Comparison of ENCODE assay signal across 18 mouse cellular contexts in the genomic region with DNA sequence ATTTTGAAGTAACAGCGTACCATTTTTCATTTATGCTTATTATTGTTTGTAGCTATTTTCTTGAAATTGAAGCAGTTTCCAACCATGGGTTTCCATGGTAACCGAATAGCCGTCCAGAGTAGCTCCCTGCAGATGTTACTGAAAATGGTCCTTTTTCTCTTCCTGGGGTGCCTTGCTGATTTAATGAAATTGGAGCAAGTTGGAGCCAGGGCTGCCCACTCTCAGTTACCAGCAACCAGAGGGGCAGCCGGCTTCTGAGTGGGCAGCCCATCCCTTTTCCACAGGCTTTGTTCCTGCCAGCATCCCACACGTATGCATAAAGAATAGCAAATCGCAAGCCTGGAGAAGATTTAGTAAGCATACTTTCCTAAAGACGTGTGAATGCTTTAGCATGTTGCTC. TPM values are rescaled to one million over a fixed set of nuclear protein-coding genes. Genes with fewer than 3 reads are reported as not detected.
DNase-seq lines count a peak whose midpoint lies in the region; ATAC-seq lines count a peak whose summit lies in the region.
"Had no signal": no experiment of that assay in that cellular context is flagged by ENCODE, and none has a peak within 500 bp of the region (broad histone marks: within the 10 kb centered on the region; RNA-seq: fewer than 3 reads in every experiment).

No protein-coding gene starts in this region.

- no peaks in the 10 kb centered on the region for H3K27me3 ChIP-seq in hindbrain, embryonic 14.5 days (ENCODE audit: control insufficient read depth, insufficient read depth, low read length)
- no peaks in the 10 kb centered on the region for H3K27me3 ChIP-seq in midbrain, embryonic 15.5 days (replicated peaks)
- no peaks in the 10 kb centered on the region for H3K27me3 ChIP-seq in intestine, embryonic 15.5 days (replicated peaks)
- H3K27me3 ChIP-seq: CH12.LX; liver, embryonic 15.5 days had no signal

- peaks cover 33% of the 10 kb centered on the region for H3K4me1 ChIP-seq in hindbrain, embryonic 14.5 days (replicated peaks; ENCODE audit: control insufficient read depth, insufficient read depth, low read length)
- H3K4me1 ChIP-seq in midbrain, embryonic 15.5 days = peaks cover 45% of the 10 kb centered on the region
- H3K4me1 ChIP-seq in intestine, embryonic 15.5 days (replicated peaks) = peaks cover 32% of the 10 kb centered on the region

- no peak overlapping the region for H3K9ac ChIP-seq in hindbrain, embryonic 14.5 days
- no peak overlapping the region for H3K9ac ChIP-seq in midbrain, embryonic 15.5 days
- H3K9ac ChIP-seq in intestine, embryonic 15.5 days = no peak overlapping the region
- H3K9ac ChIP-seq: liver, embryonic 15.5 days had no signal

- ATAC-seq in hindbrain, embryonic 14.5 days (ENCODE audit: low FRiP score) = no peak
- ATAC-seq in midbrain, embryonic 15.5 days (replicated peaks) = peak; percentile 34; the same call in 1 of the 2 replicates
- ATAC-seq in intestine, embryonic 15.5 days = no peak

- peak; percentile 54 for DNase-seq in layer of hippocampus, adult 11-12 months (ENCODE audit: low spot score)
- no peak for DNase-seq in layer of hippocampus, postnatal 25 days (ENCODE audit: extremely low spot score in 1 of 2, low spot score in 1 of 2)
- peak; percentile 50 for DNase-seq in brain, embryonic 18.5 days (ENCODE audit: low read depth, low spot score)
- peak; percentile 60 for DNase-seq in hindbrain, embryonic 14.5 days (ENCODE audit: low spot score)
- DNase-seq in cerebellum, postnatal 14 days = no peak
- DNase-seq in cerebellum, adult 11-12 months = no peak
- DNase-seq: heart, postnatal 36 days; kidney, adult 9 months; lung, postnatal 4 days; thymus, adult 2 months had no signal

- no peak overlapping the region for H3K4me3 ChIP-seq in hindbrain, embryonic 14.5 days (replicated peaks; ENCODE audit: low read length)
- H3K4me3 ChIP-seq in midbrain, embryonic 15.5 days = no peak overlapping the region
- no peak overlapping the region for H3K4me3 ChIP-seq in intestine, embryonic 15.5 days (replicated peaks)
- H3K4me3 ChIP-seq: limb, embryonic 10.5 days; liver, embryonic 15.5 days had no signal

- H3K9me3 ChIP-seq in hindbrain, embryonic 14.5 days (ENCODE audit: control insufficient read depth, low read length) = no peaks in the 10 kb centered on the region
- no peaks in the 10 kb centered on the region for H3K9me3 ChIP-seq in midbrain, embryonic 15.5 days
- no peaks in the 10 kb centered on the region for H3K9me3 ChIP-seq in intestine, embryonic 15.5 days
- H3K9me3 ChIP-seq: limb, embryonic 10.5 days; liver, embryonic 15.5 days had no signal

- 54% methylated on average over 7 of the region's 7 CpGs for WGBS in hindbrain, embryonic 14.5 days
- WGBS in midbrain, embryonic 15.5 days = 46% methylated on average over 7 of the region's 7 CpGs
- WGBS in intestine, embryonic 15.5 days = 83% methylated on average over 7 of the region's 7 CpGs

- no peak overlapping the region for H3K4me2 ChIP-seq in hindbrain, embryonic 14.5 days (replicated peaks)
- no peak overlapping the region for H3K4me2 ChIP-seq in midbrain, embryonic 15.5 days
- H3K4me2 ChIP-seq in intestine, embryonic 15.5 days (replicated peaks) = no peak overlapping the region
- H3K4me2 ChIP-seq: liver, embryonic 15.5 days had no signal

- H3K27ac ChIP-seq in hindbrain, embryonic 14.5 days = peak overlapping the region; percentile 66
- H3K27ac ChIP-seq in midbrain, embryonic 15.5 days = peak overlapping the region; percentile 79
- H3K27ac ChIP-seq in intestine, embryonic 15.5 days = no peak overlapping the region
- H3K27ac ChIP-seq: liver, embryonic 15.5 days had no signal

- H3K36me3 ChIP-seq in hindbrain, embryonic 14.5 days (replicated peaks; ENCODE audit: control insufficient read depth, insufficient read depth) = no peaks in the 10 kb centered on the region
- H3K36me3 ChIP-seq in midbrain, embryonic 15.5 days (replicated peaks) = no peaks in the 10 kb centered on the region
- H3K36me3 ChIP-seq in intestine, embryonic 15.5 days = no peaks in the 10 kb centered on the region
- H3K36me3 ChIP-seq: limb, embryonic 10.5 days had no signal

RNA-seq across cellular contexts. Expression of gene Stpg4, which starts 55.4 kb away (rescaled TPM):
- not detected for total RNA-seq in layer of hippocampus, postnatal 25 days (2021)
- polyA plus RNA-seq in hindbrain, embryonic 14.5 days (2014; fragmentation: Nextera tagmentation; extraction: Ambion mirVana) = not detected in 2 replicates
- 0.42 and 0.54 TPM in 2 replicates for polyA plus RNA-seq in midbrain, embryonic 15.5 days (2015; fragmentation: Nextera tagmentation; extraction: Ambion mirVana)
- polyA plus RNA-seq in intestine, embryonic 15.5 days (2015; fragmentation: Nextera tagmentation; extraction: Ambion mirVana) = not detected in 2 replicates
- total RNA-seq: adrenal gland, adult 18-20 months; CH12.LX; gastrocnemius, adult 18-20 months; heart, postnatal 36 days had no signal
- polyA plus RNA-seq: embryonic facial prominence, embryonic 14.5 days; limb, embryonic 10.5 days; liver, embryonic 15.5 days had no signal

Comparison
In these comparisons a context has a peak if more than half of its experiments do, and no peak if none do; other contexts are left out.
1. DNase-seq: peak in layer of hippocampus, adult 11-12 months (single experiment), brain, embryonic 18.5 days (single experiment) and hindbrain, embryonic 14.5 days (single experiment); none in layer of hippocampus, postnatal 25 days (0 of 2), cerebellum, postnatal 14 days (0 of 2) and cerebellum, adult 11-12 months (single experiment).